Mouse (Mus musculus) colon, adult 2 months (tissue): ENCODE measurements around the gene Nkain2. TPM values are rescaled to one million over a fixed set of nuclear protein-coding genes. Genes with fewer than 3 reads are reported as not detected.

Experiments
- polyA plus RNA-seq: library from polyadenylated mRNA; depleted of rRNA; stranded (reverse); fragments of >200 nt; gene quantifications from 2 replicates; pipeline ENCODE4 v1.2.3, GENCODE M21; 2012; rRNA removed

Gene Nkain2
- polyA plus RNA-seq = 0.44 and 0.49 TPM in 2 replicates

GRCm38 (mm10) chr10:32889652-32890506, at the start of gene Nkain2:
TSS of gene Nkain2 (minus strand) at chr10:32890462.

Other genes with a start within 250 kb of the Nkain2 start
- not detected in 2 replicates for gene Trdn, start 190.1 kb upstream of the Nkain2 start, polyA plus RNA-seq